Mouse (Mus musculus) cerebellum, adult 2 months (tissue): Measurements from ENCODE around the gene Umad1.
A peak's percentile ranks its signal among the peaks of the same experiment; 100 is the strongest.

ENCODE experiments used
- CTCF ChIP-seq: fragments of 200-500 bp; IDR thresholded peaks from 2 replicates; pipeline ENCODE4 v1.5.1; 2011; ENCODE audit warnings: low read depth, mild to moderate bottlenecking, control low read depth, low read length, moderate library complexity, borderline replicate concordance; ENCODE audit not compliant: insufficient read depth
- POLR2A ChIP-seq: fragments of 200-500 bp; IDR thresholded peaks from 2 replicates; pipeline ENCODE4 v1.6.1; 2011; ENCODE audit warnings: low read length, control low read depth, borderline replicate concordance; ENCODE audit not compliant: insufficient read depth

DNA sequence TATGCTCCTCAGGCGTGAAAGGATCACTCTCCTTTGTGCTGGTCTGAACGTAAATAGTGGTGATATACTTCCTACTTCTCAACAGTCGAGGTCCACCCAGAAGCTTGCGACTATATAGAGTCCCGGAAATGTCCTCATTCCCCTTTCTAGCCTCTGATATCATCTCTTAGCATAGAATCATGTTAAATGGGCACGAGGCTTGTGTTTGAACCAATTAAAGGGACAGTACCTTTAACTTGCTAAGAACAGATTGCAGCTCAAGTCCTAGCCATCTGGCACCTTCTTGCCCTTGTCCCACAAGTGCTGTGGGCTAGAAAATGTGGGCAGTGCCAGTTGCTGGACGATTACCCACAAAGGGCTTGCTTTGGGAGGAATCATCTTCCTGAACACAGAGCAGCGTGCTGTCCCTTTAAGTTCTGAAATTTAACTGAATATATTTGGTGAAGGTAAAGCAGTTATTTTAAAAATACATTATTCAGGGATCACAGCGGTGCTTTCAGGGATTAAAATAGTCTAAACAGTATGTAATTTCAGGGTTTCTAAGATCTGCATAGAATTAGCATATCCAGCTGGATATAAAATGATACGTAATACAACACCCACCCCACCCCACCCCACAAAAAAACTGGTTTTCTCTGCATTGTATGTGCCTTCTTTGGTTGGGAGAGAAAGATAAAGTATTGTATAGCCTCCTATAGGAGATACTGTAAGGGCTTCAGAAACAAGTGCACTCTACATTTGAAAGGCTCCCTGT lies 153.9 kb downstream of the Umad1 start:
- TF ChIP-seq CTCF (no peak), POLR2A (peak; percentile 22; the same call in 1 of the 2 replicates)
